Comparison of ENCODE assay signal across 8 mouse cellular contexts in genomic region chr9:13749675-13749998, GRCm38 (mm10). TPM values are rescaled to one million over a fixed set of nuclear protein-coding genes. Genes with fewer than 3 reads are reported as not detected.
DNase-seq lines count a peak whose midpoint lies in the region; ATAC-seq and TF ChIP-seq lines count a peak whose summit lies in the region.

No protein-coding gene starts in this region.

- peak overlapping the region; percentile 75 for H3K9ac ChIP-seq in ES-Bruce4 (ENCODE audit: low read depth, poor library complexity, severe bottlenecking)
- H3K9ac ChIP-seq in forebrain, embryonic 16.5 days (replicated peaks; ENCODE audit: low read depth, low read length) = peak overlapping the region; percentile 99

- H3K27ac ChIP-seq in heart, embryonic 10.5 days = peak overlapping the region; percentile 99
- H3K27ac ChIP-seq in ES-Bruce4 (ENCODE audit: insufficient read depth, low read length) = no peak overlapping the region
- peak overlapping the region; percentile 87 for H3K27ac ChIP-seq in forebrain, embryonic 16.5 days (ENCODE audit: low read length)

- 3% methylated on average over 7 of the region's 7 CpGs for WGBS in heart, embryonic 10.5 days
- WGBS in forebrain, embryonic 16.5 days = 2% methylated on average over 7 of the region's 7 CpGs

- H3K4me2 ChIP-seq in forebrain, embryonic 16.5 days (ENCODE audit: low read length) = peak overlapping the region; percentile 88

- no peaks in the 10 kb centered on the region for H3K27me3 ChIP-seq in heart, embryonic 10.5 days (ENCODE audit: insufficient read depth, poor library complexity, severe bottlenecking)
- no peaks in the 10 kb centered on the region for H3K27me3 ChIP-seq in ES-Bruce4 (ENCODE audit: control insufficient read depth, insufficient read depth, low read length, poor library complexity, severe bottlenecking)
- H3K27me3 ChIP-seq in forebrain, embryonic 16.5 days (replicated peaks; ENCODE audit: control insufficient read depth, insufficient read depth, low read length) = no peaks in the 10 kb centered on the region
- no peaks in the 10 kb centered on the region for H3K27me3 ChIP-seq in megakaryocyte, embryonic 14.5 days (replicated peaks)

- H3K4me3 ChIP-seq in heart, embryonic 10.5 days = peak overlapping the region; percentile 94
- peak overlapping the region; percentile 99 for H3K4me3 ChIP-seq in ES-Bruce4 (ENCODE audit: low read depth, low read length)
- H3K4me3 ChIP-seq in forebrain, embryonic 16.5 days (replicated peaks; ENCODE audit: low read length) = peak overlapping the region; percentile 98
- peak overlapping the region; percentile 98 for H3K4me3 ChIP-seq in megakaryocyte, embryonic 14.5 days (replicated peaks)

- no peak for TF ChIP-seq CTCF in ES-Bruce4 (IDR thresholded peaks at IDR 0.05; ENCODE audit: low read depth, low read length)

- no peaks in the 10 kb centered on the region for H3K9me3 ChIP-seq in heart, embryonic 10.5 days
- H3K9me3 ChIP-seq in ES-Bruce4 (replicated peaks; ENCODE audit: control insufficient read depth, insufficient read depth, low read length, poor library complexity, severe bottlenecking) = peaks cover 12% of the 10 kb centered on the region
- H3K9me3 ChIP-seq in forebrain, embryonic 16.5 days (ENCODE audit: control insufficient read depth, low read length) = no peaks in the 10 kb centered on the region
- H3K9me3 ChIP-seq in megakaryocyte, embryonic 14.5 days = peaks cover 3% of the 10 kb centered on the region; the same call in 1 of the 2 replicates

- ATAC-seq in forebrain, embryonic 16.5 days = no peak

- TF ChIP-seq EP300 in ES-Bruce4 (IDR thresholded peaks at IDR 0.05; ENCODE audit: insufficient read depth, low read depth, low read length) = no peak

- TF ChIP-seq POLR2A in ES-Bruce4 (IDR thresholded peaks at IDR 0.05; ENCODE audit: insufficient read depth, low read length) = no peak

- H3K36me3 ChIP-seq in heart, embryonic 10.5 days = no peaks in the 10 kb centered on the region
- H3K36me3 ChIP-seq in ES-Bruce4 (ENCODE audit: control insufficient read depth, insufficient read depth, low read length, poor library complexity, severe bottlenecking) = no peaks in the 10 kb centered on the region
- H3K36me3 ChIP-seq in forebrain, embryonic 16.5 days (ENCODE audit: control insufficient read depth, insufficient read depth) = no peaks in the 10 kb centered on the region
- H3K36me3 ChIP-seq in megakaryocyte, embryonic 14.5 days (replicated peaks; ENCODE audit: low read length) = peaks cover 9% of the 10 kb centered on the region

- no peak for DNase-seq in heart, embryonic 10.5 days (ENCODE audit: low spot score)
- no peak for DNase-seq in heart, adult 8-10 months (ENCODE audit: low spot score)
- no peak for DNase-seq in spleen, adult 18-20 months
- no peak for DNase-seq in cerebellum, adult 18-20 months
- DNase-seq in frontal cortex, adult 2 months (ENCODE audit: extremely low spot score in 1 of 2, low spot score in 1 of 2) = no peak

- peaks cover 11% of the 10 kb centered on the region; the same call in 1 of the 2 replicates for H3K4me1 ChIP-seq in heart, embryonic 10.5 days
- H3K4me1 ChIP-seq in ES-Bruce4 (ENCODE audit: control insufficient read depth, insufficient read depth, low read length) = no peaks in the 10 kb centered on the region
- peaks cover 11% of the 10 kb centered on the region for H3K4me1 ChIP-seq in forebrain, embryonic 16.5 days (replicated peaks; ENCODE audit: control insufficient read depth, insufficient read depth, low read length)
- H3K4me1 ChIP-seq in megakaryocyte, embryonic 14.5 days = peaks cover 20% of the 10 kb centered on the region

RNA-seq across cellular contexts. Expression of gene Mtmr2, which starts 1.4 kb away (rescaled TPM):
- polyA plus RNA-seq in heart, embryonic 10.5 days (2016; fragmentation: Nextera tagmentation; extraction: Ambion mirVana) = 58.3 and 62.1 TPM in 2 replicates
- total RNA-seq in heart, adult 8-10 months (2022) = 10 to 100 TPM; 16.7 to 20.1 (median 17.7) TPM
- polyA plus RNA-seq in ES-Bruce4 (2011; ENCODE audit: insufficient read depth, insufficient read length, low read depth, missing spikeins) = 48.8 and 56.4 TPM in 2 replicates
- polyA plus RNA-seq in forebrain, embryonic 16.5 days (2015; fragmentation: Nextera tagmentation; extraction: Ambion mirVana) = 65.7 and 67.0 TPM in 2 replicates
- 2.9 TPM in 1 of 2 replicates, not detected in the other for polyA plus RNA-seq in megakaryocyte, embryonic 14.5 days (2012; ENCODE audit: insufficient read depth, low replicate concordance)
- polyA plus RNA-seq in frontal cortex, adult 2 months (2012; rRNA removed) = 24.3 and 25.9 TPM in 2 replicates
